Mouse (Mus musculus) forebrain, postnatal 0 days (tissue): ENCODE measurements at regions not wholly inside any gene's neighbourhood (a gene's known extent, or its start where the extent isn't known, plus 50 kb on each side); places are given as distances from the start of the nearest gene placed in this dataset.
"Not testable (repeated sequence)": the region's sequence is repeated elsewhere in the genome, so short reads cannot be mapped to it uniquely, and the experiment has no call there.

Experiments used
- ATAC-seq: fragments of 200-750 bp; cut with Nextera tagmentation; 2 replicates; pipeline ENCODE4 v1.8.0; 2017; ENCODE audit warnings: mild to moderate bottlenecking, moderate library complexity
- DNase-seq: peaks from one replicate; pipeline ENCODE4 v3.0.0-alpha.2; 2015
- H3K27ac ChIP-seq: fragments of 300-500 bp; sonication (generic); 2 replicates; pipeline ENCODE4 v1.5.1; 2014; ENCODE audit warnings: low read depth, mild to moderate bottlenecking, antibody characterized with exemption, low read length, moderate library complexity, mixed read lengths
- H3K27me3 ChIP-seq: fragments of 300-500 bp; sonication (generic); 2 replicates; pipeline ENCODE4 v1.6.1; 2014; ENCODE audit warnings: mild to moderate bottlenecking, low read length, mixed read lengths; ENCODE audit not compliant: insufficient read depth
- H3K36me3 ChIP-seq: fragments of 300-500 bp; sonication (generic); 2 replicates; pipeline ENCODE4 v1.6.1; 2014; ENCODE audit warnings: mild to moderate bottlenecking, moderate library complexity; ENCODE audit not compliant: insufficient read depth
- H3K4me1 ChIP-seq: fragments of 300-500 bp; sonication (generic); 2 replicates; pipeline ENCODE4 v1.6.1; 2014; ENCODE audit warnings: antibody characterized with exemption; ENCODE audit not compliant: insufficient read depth
- H3K4me2 ChIP-seq: fragments of 300-500 bp; sonication (generic); 2 replicates; pipeline ENCODE4 v1.6.1; 2014; ENCODE audit warnings: low read depth, mild to moderate bottlenecking, moderate library complexity
- H3K4me3 ChIP-seq: fragments of 300-500 bp; sonication (generic); 2 replicates; pipeline ENCODE4 v1.5.1; 2014; ENCODE audit warnings: low read depth, low read length, mixed read lengths
- H3K9ac ChIP-seq: fragments of 300-500 bp; sonication (generic); 2 replicates; pipeline ENCODE4 v1.6.1; 2014; ENCODE audit warnings: mild to moderate bottlenecking
- H3K9me3 ChIP-seq: fragments of 300-500 bp; sonication (generic); 2 replicates; pipeline ENCODE4 v1.6.1; 2016; ENCODE audit warnings: low read length
- CTCF ChIP-seq: sonication (generic); IDR thresholded peaks from 2 replicates; pipeline ENCODE4 v1.5.1; 2016; ENCODE audit warnings: antibody characterized with exemption, control low read depth, low read depth
- whole genome bisulfite sequencing: fragments of 180-500 bp; shearing (Covaris S2); extraction: QIAGEN DNeasy Blood & Tissue Kit; methylation state at CpG from one replicate; pipeline ENCODE4 v1.1.7; 2014; 5-methylcytosine and 5-hydroxymethylcytosine counted together

GRCm38 (mm10) chr5:96898120-96898672 lies 99.3 kb upstream of the Bmp2k start:
- Histone ChIP-seq H3K9ac (no peak overlapping the region), H3K27ac (no peak overlapping the region), H3K4me2 (no peak overlapping the region), H3K4me1 (no peaks in the 10 kb centered on the region), H3K36me3 (no peaks in the 10 kb centered on the region), H3K9me3 (no peaks in the 10 kb centered on the region), H3K27me3 (no peaks in the 10 kb centered on the region), H3K4me3 (no peak overlapping the region)
- ATAC-seq, result no peak
- TF ChIP-seq CTCF, result no peak
- DNase-seq, result peak; percentile 24
- 77% methylated on average over 8 of the region's 8 CpGs for WGBS

- ATAC-seq, result no peak
- no peaks in the 10 kb centered on the region for H3K36me3 ChIP-seq
- no peak overlapping the region for H3K27ac ChIP-seq
- H3K4me2 ChIP-seq, result no peak overlapping the region
- WGBS, result 80% methylated on average over 5 of the region's 5 CpGs
- no peaks in the 10 kb centered on the region for H3K27me3 ChIP-seq
- TF ChIP-seq CTCF, result no peak
- no peak for DNase-seq
- H3K4me1 ChIP-seq, result no peaks in the 10 kb centered on the region
- no peak overlapping the region for H3K4me3 ChIP-seq
- H3K9ac ChIP-seq, result no peak overlapping the region
- H3K9me3 ChIP-seq, result no peaks in the 10 kb centered on the region
Observed at GRCm38 (mm10) chr5:96898695-96899094, 98.8 kb upstream of the Bmp2k start.

- Histone ChIP-seq H3K4me3 (peak overlapping the region; percentile 7; the same call in 1 of the 2 replicates), H3K36me3 (no peaks in the 10 kb centered on the region), H3K27ac (no peak overlapping the region; the same call in 1 of the 2 replicates), H3K9ac (0 out of 2 replicates have a peak overlapping the region, but pooled peaks have one; percentile 10), H3K27me3 (no peaks in the 10 kb centered on the region), H3K4me1 (0 out of 2 replicates have a peak, but pooled peaks cover 3% of the 10 kb centered on the region), H3K9me3 (no peaks in the 10 kb centered on the region), H3K4me2 (peak overlapping the region; percentile 46)
- peak; percentile 39 for TF ChIP-seq CTCF
- 25% methylated on average over 17 of the region's 17 CpGs for WGBS
- ATAC-seq (peak; percentile 90), DNase-seq (peak; percentile 75)
Observed at GRCm38 (mm10) chr5:96905572-96906271, 91.8 kb upstream of the Bmp2k start.

GRCm38 (mm10) chr5:96908371-96908770 lies 89.1 kb upstream of the Bmp2k start:
- H3K4me2 ChIP-seq, ATAC-seq, DNase-seq, H3K4me3 ChIP-seq, H3K9ac ChIP-seq, H3K4me1 ChIP-seq, H3K27ac ChIP-seq, H3K36me3 ChIP-seq, H3K9me3 ChIP-seq, H3K27me3 ChIP-seq: not testable (repeated sequence)
- WGBS, result 95% methylated on average over 2 of the region's 2 CpGs

- 80% methylated on average over 6 of the region's 6 CpGs for WGBS
- Histone ChIP-seq H3K27me3 (no peaks in the 10 kb centered on the region), H3K36me3 (no peaks in the 10 kb centered on the region), H3K4me1 (peaks cover 7% of the 10 kb centered on the region; the same call in 1 of the 2 replicates), H3K27ac (no peak overlapping the region), H3K4me3 (no peak overlapping the region), H3K9me3 (no peaks in the 10 kb centered on the region), H3K9ac (no peak overlapping the region), H3K4me2 (no peak overlapping the region)
- no peak for TF ChIP-seq CTCF
- ATAC-seq (no peak), DNase-seq (no peak)
Observed at GRCm38 (mm10) chr5:96909218-96909617, 88.3 kb upstream of the Bmp2k start.

- H3K36me3 ChIP-seq, result no peaks in the 10 kb centered on the region
- DNase-seq, result no peak
- no peak overlapping the region for H3K9ac ChIP-seq
- ATAC-seq, result peak; percentile 38
- H3K9me3 ChIP-seq, result no peaks in the 10 kb centered on the region
- H3K4me3 ChIP-seq, result no peak overlapping the region
- peak overlapping the region; percentile 15; the same call in 1 of the 2 replicates for H3K27ac ChIP-seq
- 55% methylated on average over 13 of the region's 13 CpGs for WGBS
- no peaks in the 10 kb centered on the region for H3K27me3 ChIP-seq
- peak overlapping the region; percentile 8; the same call in 1 of the 2 replicates for H3K4me2 ChIP-seq
- TF ChIP-seq CTCF, result no peak
- H3K4me1 ChIP-seq, result peaks cover 4% of the 10 kb centered on the region; the same call in 1 of the 2 replicates
Observed at GRCm38 (mm10) chr5:96911550-96912253, 85.8 kb upstream of the Bmp2k start.

- H3K9ac ChIP-seq, result no peak overlapping the region
- H3K36me3 ChIP-seq, result no peaks in the 10 kb centered on the region
- ATAC-seq, result no peak
- DNase-seq, result no peak
- H3K27me3 ChIP-seq, result no peaks in the 10 kb centered on the region
- no peak overlapping the region for H3K27ac ChIP-seq
- no peak overlapping the region for H3K4me2 ChIP-seq
- TF ChIP-seq CTCF, result no peak
- peaks cover 4% of the 10 kb centered on the region; the same call in 1 of the 2 replicates for H3K4me1 ChIP-seq
- no peaks in the 10 kb centered on the region for H3K9me3 ChIP-seq
- H3K4me3 ChIP-seq, result no peak overlapping the region
- 81% methylated on average over 4 of the region's 4 CpGs for WGBS
Observed at GRCm38 (mm10) chr5:96912254-96912635, 85.2 kb upstream of the Bmp2k start.
